9 mouse cellular contexts compared by ENCODE assay signal in genomic region chr5:32862469-32863132, GRCm38 (mm10). TPM values are rescaled to one million over a fixed set of nuclear protein-coding genes. Genes with fewer than 3 reads are reported as not detected.
DNase-seq lines count a peak whose midpoint lies in the region; ATAC-seq and TF ChIP-seq lines count a peak whose summit lies in the region.
"Had no signal": no experiment of that assay in that cellular context is flagged by ENCODE, and none has a peak within 500 bp of the region (broad histone marks: within the 10 kb centered on the region; RNA-seq: fewer than 3 reads in every experiment).

No protein-coding gene starts in this region.

- no peaks in the 10 kb centered on the region for H3K9me3 ChIP-seq in forebrain, embryonic 10.5 days
- H3K9me3 ChIP-seq in forebrain, embryonic 15.5 days = no peaks in the 10 kb centered on the region
- no peaks in the 10 kb centered on the region for H3K9me3 ChIP-seq in ES-Bruce4 (replicated peaks; ENCODE audit: control insufficient read depth, insufficient read depth, low read length, poor library complexity, severe bottlenecking)
- H3K9me3 ChIP-seq in intestine, embryonic 16.5 days (ENCODE audit: control insufficient read depth, low read length) = no peaks in the 10 kb centered on the region
- no peaks in the 10 kb centered on the region for H3K9me3 ChIP-seq in lung, embryonic 15.5 days

- peaks cover 18% of the 10 kb centered on the region for H3K4me1 ChIP-seq in forebrain, embryonic 10.5 days
- peaks cover 15% of the 10 kb centered on the region for H3K4me1 ChIP-seq in forebrain, embryonic 15.5 days
- peaks cover 3% of the 10 kb centered on the region for H3K4me1 ChIP-seq in ES-Bruce4 (ENCODE audit: control insufficient read depth, insufficient read depth, low read length)
- H3K4me1 ChIP-seq in intestine, embryonic 16.5 days (ENCODE audit: control insufficient read depth, insufficient read depth, low read length) = peaks cover 6% of the 10 kb centered on the region; the same call in 1 of the 2 replicates
- H3K4me1 ChIP-seq in lung, embryonic 15.5 days = peaks cover 9% of the 10 kb centered on the region

- no peak for ATAC-seq in forebrain, embryonic 15.5 days (replicated peaks)
- no peak for ATAC-seq in intestine, embryonic 16.5 days
- no peak for ATAC-seq in lung, embryonic 15.5 days (ENCODE audit: borderline replicate concordance, extremely low read depth, low FRiP score, low TSS enrichment)
- no peak for ATAC-seq in granulocyte monocyte progenitor cell, adult 5-6 weeks (replicated peaks; ENCODE audit: poor library complexity, severe bottlenecking)
- no peak for ATAC-seq in cerebellum, adult (ENCODE audit: insufficient number of reproducible peaks, low FRiP score, low TSS enrichment)

- TF ChIP-seq POLR2A in ES-Bruce4 (IDR thresholded peaks at IDR 0.05; ENCODE audit: insufficient read depth, low read length) = no peak

- DNase-seq in forebrain, embryonic 10.5 days (ENCODE audit: extremely low spot score, low spot score) = no peak
- no peak for DNase-seq in thymus, postnatal 14 days

- TF ChIP-seq EP300 in ES-Bruce4 (IDR thresholded peaks at IDR 0.05; ENCODE audit: insufficient read depth, low read depth, low read length) = no peak

- no peak overlapping the region for H3K9ac ChIP-seq in forebrain, embryonic 15.5 days (replicated peaks)
- peak overlapping the region; percentile 85 for H3K9ac ChIP-seq in ES-Bruce4 (ENCODE audit: low read depth, poor library complexity, severe bottlenecking)
- no peak overlapping the region for H3K9ac ChIP-seq in intestine, embryonic 16.5 days (ENCODE audit: low read depth, low read length)
- no peak overlapping the region for H3K9ac ChIP-seq in lung, embryonic 15.5 days

- WGBS in forebrain, embryonic 10.5 days = 86% methylated on average over 6 of the region's 6 CpGs
- WGBS in forebrain, embryonic 15.5 days = 67% methylated on average over 6 of the region's 6 CpGs
- WGBS in intestine, embryonic 16.5 days = 52% methylated on average over 6 of the region's 6 CpGs
- WGBS in lung, embryonic 15.5 days = 41% methylated on average over 6 of the region's 6 CpGs

- H3K36me3 ChIP-seq in forebrain, embryonic 10.5 days (replicated peaks) = peaks cover 11% of the 10 kb centered on the region
- peaks cover 5% of the 10 kb centered on the region; the same call in 1 of the 2 replicates for H3K36me3 ChIP-seq in forebrain, embryonic 15.5 days
- H3K36me3 ChIP-seq in ES-Bruce4 (ENCODE audit: control insufficient read depth, insufficient read depth, low read length, poor library complexity, severe bottlenecking) = peaks cover 13% of the 10 kb centered on the region
- no peaks in the 10 kb centered on the region; the same call in 1 of the 2 replicates for H3K36me3 ChIP-seq in intestine, embryonic 16.5 days (ENCODE audit: control insufficient read depth, insufficient read depth, low read length)
- H3K36me3 ChIP-seq in lung, embryonic 15.5 days = peaks cover 9% of the 10 kb centered on the region; the same call in 1 of the 2 replicates

- H3K4me2 ChIP-seq in forebrain, embryonic 15.5 days (replicated peaks) = no peak overlapping the region
- H3K4me2 ChIP-seq in intestine, embryonic 16.5 days (ENCODE audit: low read depth, low read length) = 0 out of 2 replicates have a peak overlapping the region, but pooled peaks have one; percentile 56
- H3K4me2 ChIP-seq in lung, embryonic 15.5 days = peak overlapping the region; percentile 61

- no peak for TF ChIP-seq CTCF in ES-Bruce4 (IDR thresholded peaks at IDR 0.05; ENCODE audit: low read depth, low read length)

- peak overlapping the region; percentile 90 for H3K27ac ChIP-seq in forebrain, embryonic 10.5 days
- no peak overlapping the region for H3K27ac ChIP-seq in forebrain, embryonic 15.5 days (replicated peaks)
- peak overlapping the region; percentile 65 for H3K27ac ChIP-seq in ES-Bruce4 (ENCODE audit: insufficient read depth, low read length)
- H3K27ac ChIP-seq in intestine, embryonic 16.5 days (ENCODE audit: low read length) = no peak overlapping the region
- H3K27ac ChIP-seq in lung, embryonic 15.5 days = peak overlapping the region; percentile 93; the same call in 1 of the 2 replicates

- H3K4me3 ChIP-seq in forebrain, embryonic 10.5 days = peak overlapping the region; percentile 81
- no peak overlapping the region for H3K4me3 ChIP-seq in forebrain, embryonic 15.5 days
- no peak overlapping the region for H3K4me3 ChIP-seq in ES-Bruce4 (ENCODE audit: low read depth, low read length)
- no peak overlapping the region for H3K4me3 ChIP-seq in intestine, embryonic 16.5 days (ENCODE audit: low read length)
- peak overlapping the region; percentile 58; the same call in 1 of the 2 replicates for H3K4me3 ChIP-seq in lung, embryonic 15.5 days

- H3K27me3 ChIP-seq in forebrain, embryonic 10.5 days (ENCODE audit: poor library complexity, severe bottlenecking) = no peaks in the 10 kb centered on the region
- no peaks in the 10 kb centered on the region for H3K27me3 ChIP-seq in forebrain, embryonic 15.5 days
- H3K27me3 ChIP-seq in ES-Bruce4 (ENCODE audit: control insufficient read depth, insufficient read depth, low read length, poor library complexity, severe bottlenecking) = no peaks in the 10 kb centered on the region
- no peaks in the 10 kb centered on the region for H3K27me3 ChIP-seq in intestine, embryonic 16.5 days (replicated peaks; ENCODE audit: control insufficient read depth, insufficient read depth, low read length)
- no peaks in the 10 kb centered on the region for H3K27me3 ChIP-seq in lung, embryonic 15.5 days

RNA-seq across cellular contexts. Expression of gene Depdc5, which starts 0.9 kb away (rescaled TPM):
- polyA plus RNA-seq in forebrain, embryonic 10.5 days (2016; fragmentation: Nextera tagmentation; extraction: Ambion mirVana) = 37.2 and 39.9 TPM in 2 replicates
- polyA plus RNA-seq in forebrain, embryonic 15.5 days (2015; fragmentation: Nextera tagmentation; extraction: Ambion mirVana) = 35.6 and 35.7 TPM in 2 replicates
- polyA plus RNA-seq in ES-Bruce4 (2011; ENCODE audit: insufficient read depth, insufficient read length, low read depth, missing spikeins) = 46.6 and 60.5 TPM in 2 replicates
- polyA plus RNA-seq in intestine, embryonic 16.5 days (2015; fragmentation: Nextera tagmentation; extraction: Ambion mirVana) = 13.5 and 14.6 TPM in 2 replicates
- polyA plus RNA-seq in lung, embryonic 15.5 days (2015; fragmentation: Nextera tagmentation; extraction: Ambion mirVana) = 23.8 and 27.2 TPM in 2 replicates
- 37.3 and 48.7 TPM in 2 replicates for total RNA-seq in granulocyte monocyte progenitor cell, adult 5-6 weeks (2014; fragmentation: Nextera tagmentation)
- 24.5 and 25.8 TPM in 2 replicates for total RNA-seq in granulocyte monocyte progenitor cell, adult 5-6 weeks (2017)

RNA-seq across cellular contexts. Expression of gene Prr14l, which starts 8.5 kb away (rescaled TPM):
- polyA plus RNA-seq in forebrain, embryonic 10.5 days (2016; fragmentation: Nextera tagmentation; extraction: Ambion mirVana) = 17.2 and 20.3 TPM in 2 replicates
- 15.4 and 17.5 TPM in 2 replicates for polyA plus RNA-seq in forebrain, embryonic 15.5 days (2015; fragmentation: Nextera tagmentation; extraction: Ambion mirVana)
- polyA plus RNA-seq in ES-Bruce4 (2011; ENCODE audit: insufficient read depth, insufficient read length, low read depth, missing spikeins) = 57.1 and 58.6 TPM in 2 replicates
- 8.8 and 10.1 TPM in 2 replicates for polyA plus RNA-seq in intestine, embryonic 16.5 days (2015; fragmentation: Nextera tagmentation; extraction: Ambion mirVana)
- polyA plus RNA-seq in lung, embryonic 15.5 days (2015; fragmentation: Nextera tagmentation; extraction: Ambion mirVana) = 13.2 and 17.5 TPM in 2 replicates
- total RNA-seq in granulocyte monocyte progenitor cell, adult 5-6 weeks (2014; fragmentation: Nextera tagmentation) = 33.0 TPM in 2 replicates
- total RNA-seq in granulocyte monocyte progenitor cell, adult 5-6 weeks (2017) = 31.1 and 31.6 TPM in 2 replicates

RNA-seq across cellular contexts. Expression of gene Gm20671, which starts 35.7 kb away (rescaled TPM):
- not detected in 2 replicates for polyA plus RNA-seq in forebrain, embryonic 10.5 days (2016; fragmentation: Nextera tagmentation; extraction: Ambion mirVana)
- polyA plus RNA-seq in forebrain, embryonic 15.5 days (2015; fragmentation: Nextera tagmentation; extraction: Ambion mirVana) = not detected in 2 replicates
- polyA plus RNA-seq in ES-Bruce4 (2011; ENCODE audit: insufficient read depth, insufficient read length, low read depth, missing spikeins) = not detected in 2 replicates
- polyA plus RNA-seq in intestine, embryonic 16.5 days (2015; fragmentation: Nextera tagmentation; extraction: Ambion mirVana) = not detected in 2 replicates
- not detected in 2 replicates for polyA plus RNA-seq in lung, embryonic 15.5 days (2015; fragmentation: Nextera tagmentation; extraction: Ambion mirVana)
- not detected in 2 replicates for total RNA-seq in granulocyte monocyte progenitor cell, adult 5-6 weeks (2014; fragmentation: Nextera tagmentation)
- total RNA-seq in granulocyte monocyte progenitor cell, adult 5-6 weeks (2017) = 6.3 TPM in 1 of 2 replicates, not detected in the other
- polyA plus RNA-seq: neural tube, embryonic 14.5 days had no signal

Comparison
In these comparisons a context has a peak if more than half of its experiments do, and no peak if none do; other contexts are left out.
1. H3K27ac ChIP-seq: peak in forebrain, embryonic 10.5 days (single experiment), ES-Bruce4 (single experiment) and lung, embryonic 15.5 days (single experiment); none in forebrain, embryonic 15.5 days (single experiment) and intestine, embryonic 16.5 days (single experiment).
2. H3K4me3 ChIP-seq: peak in forebrain, embryonic 10.5 days (single experiment) and lung, embryonic 15.5 days (single experiment); none in forebrain, embryonic 15.5 days (single experiment), ES-Bruce4 (single experiment) and intestine, embryonic 16.5 days (single experiment).